Mouse (Mus musculus) CH12.LX (cell line): Measurements from ENCODE around the gene Neu2. TPM values are rescaled to one million over a fixed set of nuclear protein-coding genes. Genes with fewer than 3 reads are reported as not detected.

Experiments
- DNase-seq: peaks from one replicate; pipeline ENCODE4 v3.0.0-alpha.2; 2013; ENCODE audit errors: extremely low read depth
- H3K27ac ChIP-seq: 2 replicates; pipeline ENCODE4 v1.5.1; 2012; ENCODE audit warnings: low read depth, mild to moderate bottlenecking, control low read depth, moderate library complexity; ENCODE audit not compliant: insufficient read depth
- H3K27me3 ChIP-seq: replicated peaks from 2 replicates; pipeline ENCODE3; 2012; ENCODE audit warnings: inconsistent platforms
- H3K36me3 ChIP-seq, 2 experiments: replicated peaks in 1 of 2; 2 replicates each; pipeline versions ENCODE3 to v1.6.1; 2012; ENCODE audit warnings: inconsistent platforms in 1 of 2, low read length in 1 of 2, mild to moderate bottlenecking in 1 of 2, mixed read lengths in 1 of 2, moderate library complexity in 1 of 2; ENCODE audit not compliant: control insufficient read depth in 1 of 2, insufficient read depth in 1 of 2
- H3K4me1 ChIP-seq, 2 experiments: 2 replicates each; pipeline ENCODE4 v1.6.1; 2012; ENCODE audit warnings: inconsistent platforms in 1 of 2, moderate library complexity in 1 of 2; ENCODE audit not compliant: insufficient read depth in 2 of 2, control insufficient read depth in 1 of 2
- H3K4me2 ChIP-seq: 2 replicates; pipeline ENCODE4 v1.6.1; 2012; ENCODE audit warnings: low read depth, mild to moderate bottlenecking, control low read depth; ENCODE audit not compliant: poor library complexity, insufficient read depth, severe bottlenecking
- H3K4me3 ChIP-seq, 3 experiments: fragments of 150-350 bp in 1 of 3; sonication (generic) in 1 of 3; replicated peaks in 1 of 3; 2 replicates each; pipeline versions ENCODE3 to v1.5.1; 2011 to 2012; ENCODE audit warnings: low read depth in 2 of 3, low read length in 2 of 3, mild to moderate bottlenecking in 2 of 3, moderate library complexity in 2 of 3, control low read depth in 1 of 3, improper control_type of control experiment in 1 of 3, inconsistent platforms in 1 of 3, mixed read lengths in 1 of 3; ENCODE audit not compliant: poor library complexity in 1 of 3
- H3K79me2 ChIP-seq: replicated peaks from 2 replicates; pipeline ENCODE4 v1.6.1; 2012; ENCODE audit warnings: mild to moderate bottlenecking, moderate library complexity; ENCODE audit not compliant: control insufficient read depth, poor library complexity, insufficient read depth, severe bottlenecking; ENCODE audit errors: extremely low read depth
- H3K9ac ChIP-seq: 2 replicates; pipeline ENCODE4 v1.6.1; 2012; ENCODE audit warnings: low read depth, mild to moderate bottlenecking, control low read depth, moderate library complexity; ENCODE audit not compliant: insufficient read depth
- H3K9me3 ChIP-seq: replicated peaks from 2 replicates; pipeline ENCODE3; 2012; ENCODE audit warnings: low read length, inconsistent platforms, mixed read lengths
- BHLHE40 ChIP-seq: IDR thresholded peaks from 2 replicates; pipeline ENCODE4 v1.6.1; 2011; ENCODE audit warnings: mild to moderate bottlenecking, low read depth, low read length, improper control_type of control experiment
- CHD1 ChIP-seq: IDR thresholded peaks from 2 replicates; pipeline ENCODE4 v1.6.1; 2012; ENCODE audit warnings: low read depth, low read length, improper control_type of control experiment, inconsistent platforms
- CHD2 ChIP-seq: IDR thresholded peaks from 2 replicates; pipeline ENCODE4 v1.6.1; 2011; ENCODE audit warnings: low read length, improper control_type of control experiment
- CTCF ChIP-seq, 2 experiments: IDR thresholded peaks in 1 of 2; conservative IDR thresholded peaks in 1 of 2; 2 replicates each; pipeline ENCODE4 v1.5.1; 2011 to 2012; ENCODE audit warnings: low read depth in 2 of 2, low read length in 2 of 2, improper control_type of control experiment in 1 of 2, inconsistent platforms in 1 of 2, mild to moderate bottlenecking in 1 of 2, moderate library complexity in 1 of 2
- E2F4 ChIP-seq: IDR thresholded peaks from 2 replicates; pipeline ENCODE4 v1.6.1; 2011; ENCODE audit warnings: low read depth, low read length, improper control_type of control experiment; ENCODE audit not compliant: insufficient replicate concordance
- ELF1 ChIP-seq: IDR thresholded peaks from 2 replicates; pipeline ENCODE4 v1.6.1; 2014; ENCODE audit warnings: low read depth, mild to moderate bottlenecking, inconsistent platforms, low read length, improper control_type of control experiment
- EP300 ChIP-seq: IDR thresholded peaks from 2 replicates; pipeline ENCODE4 v1.6.1; 2011; ENCODE audit warnings: low read length, improper control_type of control experiment
- ETS1 ChIP-seq: conservative IDR thresholded peaks from 2 replicates; pipeline ENCODE4 v1.6.1; 2012; ENCODE audit warnings: low read depth, mild to moderate bottlenecking, inconsistent platforms, low read length, improper control_type of control experiment, moderate library complexity
- GABPA ChIP-seq: IDR thresholded peaks from 2 replicates; pipeline ENCODE4 v1.6.1; 2012; ENCODE audit warnings: low read depth, low read length, improper control_type of control experiment, inconsistent platforms; ENCODE audit not compliant: insufficient replicate concordance
- IRF4 ChIP-seq: IDR thresholded peaks from 2 replicates; pipeline ENCODE4 v1.6.1; 2014; ENCODE audit warnings: low read depth, mild to moderate bottlenecking, inconsistent platforms, low read length, improper control_type of control experiment
- JUN ChIP-seq: IDR thresholded peaks from 2 replicates; pipeline ENCODE4 v1.6.1; 2011; ENCODE audit warnings: low read depth, mild to moderate bottlenecking, low read length, improper control_type of control experiment, moderate library complexity; ENCODE audit not compliant: insufficient read depth
- JUND ChIP-seq: conservative IDR thresholded peaks from 2 replicates; pipeline ENCODE4 v1.6.1; 2011; ENCODE audit warnings: low read depth, low read length, improper control_type of control experiment
- KAT2A ChIP-seq: IDR thresholded peaks from 2 replicates; pipeline ENCODE4 v1.6.1; 2012; ENCODE audit warnings: low read length, improper control_type of control experiment, inconsistent platforms; ENCODE audit not compliant: insufficient replicate concordance
- MAFK ChIP-seq: IDR thresholded peaks from 2 replicates; pipeline ENCODE4 v1.6.1; 2011; ENCODE audit warnings: low read length, improper control_type of control experiment; ENCODE audit not compliant: insufficient replicate concordance
- MAX ChIP-seq: IDR thresholded peaks from 2 replicates; pipeline ENCODE4 v1.6.1; 2011; ENCODE audit warnings: low read length, improper control_type of control experiment
- MYC ChIP-seq: IDR thresholded peaks from 2 replicates; pipeline ENCODE4 v1.6.1; 2011; ENCODE audit warnings: low read depth, mild to moderate bottlenecking, improper control_type of control experiment, low read length
- NELFE ChIP-seq: IDR thresholded peaks from 2 replicates; pipeline ENCODE4 v1.6.1; 2011; ENCODE audit warnings: low read depth, low read length, improper control_type of control experiment
- POLR2A ChIP-seq: IDR thresholded peaks from 2 replicates; pipeline ENCODE4 v1.6.1; 2011; ENCODE audit warnings: low read depth, mild to moderate bottlenecking, improper control_type of control experiment, low read length
- RAD21 ChIP-seq: IDR thresholded peaks from 2 replicates; pipeline ENCODE4 v1.6.1; 2011; ENCODE audit warnings: low read depth, mild to moderate bottlenecking, low read length, improper control_type of control experiment, moderate library complexity
- RCOR1 ChIP-seq: conservative IDR thresholded peaks from 2 replicates; pipeline ENCODE4 v1.6.1; 2012; ENCODE audit warnings: low read depth, mild to moderate bottlenecking, inconsistent platforms, low read length, improper control_type of control experiment
- SMC3 ChIP-seq: IDR thresholded peaks from 2 replicates; pipeline ENCODE4 v1.6.1; 2011; ENCODE audit warnings: low read depth, low read length, improper control_type of control experiment
- TCF12 ChIP-seq: IDR thresholded peaks from 2 replicates; pipeline ENCODE4 v1.6.1; 2014; ENCODE audit warnings: low read depth, mild to moderate bottlenecking, inconsistent platforms, low read length, improper control_type of control experiment
- UBTF ChIP-seq: IDR thresholded peaks from 2 replicates; pipeline ENCODE4 v1.6.1; 2012; ENCODE audit warnings: low read depth, mild to moderate bottlenecking, inconsistent platforms, low read length, improper control_type of control experiment, moderate library complexity
- USF1 ChIP-seq: IDR thresholded peaks from 2 replicates; pipeline ENCODE4 v1.6.1; 2014; ENCODE audit warnings: low read depth, mild to moderate bottlenecking, inconsistent platforms, low read length, improper control_type of control experiment
- ZMIZ1 ChIP-seq: IDR thresholded peaks from 2 replicates; pipeline ENCODE4 v1.6.1; 2012; ENCODE audit warnings: low read depth, mild to moderate bottlenecking, inconsistent platforms, low read length, improper control_type of control experiment
- ZNF384 ChIP-seq: IDR thresholded peaks from 2 replicates; pipeline ENCODE4 v1.6.1; 2012; ENCODE audit warnings: low read depth, low read length, improper control_type of control experiment, inconsistent platforms
- dilution Hi-C: fragments of 300-500 bp; cut with MboI; formaldehyde crosslinking; loops from 2 replicates; pipeline ENCODE4 v1.14.3; 2020; ENCODE audit warnings: low sequenced_read_pairs; ENCODE audit not compliant: extremely low pct_unique_long_range_greater_than_20kb, extremely low pct_ligation_motif_present
- in situ Hi-C: fragments of 300-500 bp; cut with MboI; formaldehyde crosslinking; loops from 3 replicates; pipeline ENCODE4 v1.14.3; 2019; ENCODE audit warnings: low sequenced_read_pairs, low pct_ligation_motif_present, low pct_unique_long_range_greater_than_20kb, mixed read lengths
- polyA plus RNA-seq: library from polyadenylated mRNA; unstranded; fragments of >175 nt; gene quantifications from 2 replicates; pipeline ENCODE4 v1.2.1, GENCODE M21; 2012; ENCODE audit warnings: low read depth; ENCODE audit not compliant: insufficient read length
- total RNA-seq, 2 experiments: library from RNA; depleted of rRNA; stranded (reverse); fragments of 300-350 nt in 1 of 2; fragments of >200 nt in 1 of 2; gene quantifications; 2 replicates each; pipeline ENCODE4 v1.2.3; 2012 to 2014

Neu2 gene
- total and polyA plus RNA-seq, 3 experiments = not detected

DNA sequence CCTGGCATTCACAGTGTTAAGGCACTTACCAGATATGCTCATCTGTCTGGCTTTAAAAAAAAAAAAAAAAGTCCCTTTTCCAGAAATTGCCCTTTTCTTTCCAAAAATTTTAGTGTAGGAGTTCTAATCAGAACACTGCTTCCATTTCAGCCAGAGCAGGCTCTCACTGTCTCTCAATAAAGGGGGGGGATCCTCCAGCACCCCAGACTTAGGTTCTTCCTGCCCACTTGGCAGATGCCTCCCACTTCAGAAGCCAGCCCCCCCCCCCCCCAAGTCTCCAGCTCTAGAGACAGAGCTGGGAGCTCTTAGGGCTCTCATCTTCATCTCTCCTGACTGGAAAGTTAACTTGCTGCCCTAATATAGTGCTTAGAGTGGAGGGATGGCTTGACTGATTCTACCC is 10.8 kb downstream of the Neu2 start:
- no peak for DNase-seq
- H3K9ac ChIP-seq = no peak overlapping the region
- TF ChIP-seq NELFE = no peak
- no peak for TF ChIP-seq UBTF
- no peak for TF ChIP-seq EP300
- no peak for TF ChIP-seq CTCF (conservative IDR thresholded peaks at IDR 0.05 in 1 of 2, IDR thresholded peaks at IDR 0.05 in 1 of 2; ENCODE audit: low read depth in 2 of 2, low read length in 2 of 2)
- TF ChIP-seq ELF1 = no peak
- no peak for TF ChIP-seq CHD1
- TF ChIP-seq MYC = no peak
- no peak for TF ChIP-seq TCF12
- no peak for TF ChIP-seq RCOR1
- TF ChIP-seq ZNF384 = no peak
- TF ChIP-seq GABPA = no peak
- no peak for TF ChIP-seq E2F4
- no peak for TF ChIP-seq CHD2
- no peak for TF ChIP-seq USF1
- no peak for TF ChIP-seq POLR2A
- no peak for TF ChIP-seq KAT2A
- no peak for TF ChIP-seq MAX
- no peak for TF ChIP-seq ETS1
- no peaks in the 10 kb centered on the region for H3K79me2 ChIP-seq
- H3K36me3 ChIP-seq = no peaks in the 10 kb centered on the region
- dilution Hi-C loops = no loop called here
- no peak overlapping the region for H3K4me3 ChIP-seq
- H3K27me3 ChIP-seq = peaks cover 8% of the 10 kb centered on the region
- no peak overlapping the region for H3K27ac ChIP-seq
- H3K4me2 ChIP-seq = no peak overlapping the region
- H3K4me1 ChIP-seq = no peaks in the 10 kb centered on the region
- peaks cover 6% of the 10 kb centered on the region for H3K9me3 ChIP-seq
- in situ Hi-C loops = no loop called here

DNA sequence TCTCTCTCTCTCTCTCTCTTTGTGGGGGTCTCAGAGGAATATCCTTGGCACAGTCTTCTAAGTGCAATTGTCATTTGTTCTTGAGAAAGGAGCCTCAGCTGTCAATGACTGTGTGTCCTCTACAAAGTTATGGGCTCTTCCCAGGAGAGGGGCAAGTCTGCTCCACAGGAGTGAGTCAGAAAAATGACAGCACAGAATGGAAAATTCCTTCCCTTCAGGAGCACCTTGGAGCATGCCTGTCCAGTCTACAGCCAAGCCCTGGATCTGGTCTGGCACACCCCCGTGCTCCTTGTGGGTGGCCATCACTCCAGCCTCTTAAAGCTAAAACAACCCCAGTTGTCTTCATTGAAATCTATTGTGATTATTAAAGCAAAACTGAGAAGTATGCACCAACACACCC is 11.8 kb downstream of the Neu2 start:
- in situ Hi-C loops = no loop called here
- H3K4me2 ChIP-seq = no peak overlapping the region
- H3K4me1 ChIP-seq = no peaks in the 10 kb centered on the region
- no peaks in the 10 kb centered on the region for H3K79me2 ChIP-seq
- H3K27ac ChIP-seq = no peak overlapping the region
- H3K27me3 ChIP-seq = peaks cover 8% of the 10 kb centered on the region
- H3K9me3 ChIP-seq = no peaks in the 10 kb centered on the region
- no peak for TF ChIP-seq SMC3
- TF ChIP-seq JUND = no peak
- TF ChIP-seq MAFK = no peak
- no peak for TF ChIP-seq IRF4
- TF ChIP-seq NELFE = no peak
- no peak for TF ChIP-seq BHLHE40
- TF ChIP-seq ZMIZ1 = no peak
- no peak for TF ChIP-seq RAD21
- TF ChIP-seq JUN = no peak
- no peak for TF ChIP-seq CTCF (conservative IDR thresholded peaks at IDR 0.05 in 1 of 2, IDR thresholded peaks at IDR 0.05 in 1 of 2; ENCODE audit: low read depth in 2 of 2, low read length in 2 of 2)
- no peak for DNase-seq
- no peaks in the 10 kb centered on the region for H3K36me3 ChIP-seq
- H3K9ac ChIP-seq = no peak overlapping the region
- no peak overlapping the region for H3K4me3 ChIP-seq
- dilution Hi-C loops = no loop called here
